Mouse (Mus musculus): ENCODE results near the gene Satb1.
A peak's percentile ranks its signal among the peaks of the same experiment; 100 is the strongest.

Gene Satb1

GRCm38 (mm10) chr17:51814301-51814700, 18.8 kb downstream of the Satb1 start:
- DNase-seq: no peak

GRCm38 (mm10) chr17:51813784-51814120, 19.3 kb downstream of the Satb1 start:
- DNase-seq: no peak

- peak; percentile 39 for DNase-seq
Observed at GRCm38 (mm10) chr17:51812942-51813783, 19.9 kb downstream of the Satb1 start.

DNA sequence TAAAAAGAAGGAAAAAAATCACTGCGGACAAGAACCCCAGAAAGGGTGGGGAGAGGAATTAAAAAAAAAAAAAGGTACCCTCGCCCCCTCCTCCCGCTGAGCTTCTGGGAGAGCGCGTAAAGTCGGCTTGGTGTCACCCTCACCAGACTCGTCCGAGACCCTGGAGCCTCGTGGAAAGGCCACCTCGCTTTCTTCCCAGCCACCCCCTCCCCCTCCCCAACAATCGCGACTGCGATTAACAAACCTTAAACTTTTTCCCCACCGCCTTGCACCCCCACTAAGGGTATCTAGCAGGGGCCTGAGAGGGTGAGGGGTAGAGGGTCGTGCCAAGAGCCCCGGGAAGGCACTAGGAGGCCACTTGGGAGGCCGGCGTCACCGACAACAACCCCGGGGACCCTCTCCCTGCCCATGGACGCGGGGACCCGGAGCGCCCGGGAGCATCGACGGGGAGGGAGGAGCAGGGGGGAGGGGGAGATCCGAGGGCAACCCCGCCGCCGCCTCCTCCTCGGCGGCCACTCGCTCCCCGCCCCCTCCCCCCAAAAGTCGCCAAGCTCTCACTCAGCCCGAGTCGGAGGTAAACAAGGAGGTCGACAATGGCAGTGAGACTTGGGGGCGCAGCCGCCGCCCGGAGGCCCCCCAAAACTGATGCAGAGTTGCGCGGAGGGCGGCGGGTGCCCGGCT, 20.7 kb downstream of the Satb1 start:
- DNase-seq: no peak

- no peak for DNase-seq
Observed at GRCm38 (mm10) chr17:51811911-51812260, 21.2 kb downstream of the Satb1 start.

- DNase-seq: peak; percentile 80
Observed at GRCm38 (mm10) chr17:51811086-51811868, 21.8 kb downstream of the Satb1 start.

DNA sequence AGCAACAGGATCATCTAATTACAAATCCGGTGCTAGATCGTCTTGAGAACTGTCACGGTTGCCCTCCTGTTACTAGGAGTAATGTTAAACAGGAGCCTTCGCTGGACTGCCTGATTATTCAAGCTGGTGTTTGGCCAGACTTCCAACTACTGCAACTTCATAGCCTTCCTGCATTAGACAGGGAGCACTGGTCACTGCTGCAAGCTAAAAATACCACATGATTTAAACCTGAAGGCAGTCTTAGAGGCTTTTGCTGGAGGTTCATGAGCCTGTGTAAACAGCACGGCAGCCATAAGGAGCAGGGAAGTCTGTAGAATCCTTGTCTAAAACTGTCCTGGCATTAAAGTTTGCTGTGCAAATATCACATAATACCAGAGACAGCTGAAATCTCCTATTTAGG, 25.7 kb downstream of the Satb1 start:
- no peak for DNase-seq

GRCm38 (mm10) chr17:51806124-51806960, 26.7 kb downstream of the Satb1 start:
- no peak for DNase-seq

GRCm38 (mm10) chr17:51800208-51800607, 32.9 kb downstream of the Satb1 start:
- DNase-seq: no peak

DNA sequence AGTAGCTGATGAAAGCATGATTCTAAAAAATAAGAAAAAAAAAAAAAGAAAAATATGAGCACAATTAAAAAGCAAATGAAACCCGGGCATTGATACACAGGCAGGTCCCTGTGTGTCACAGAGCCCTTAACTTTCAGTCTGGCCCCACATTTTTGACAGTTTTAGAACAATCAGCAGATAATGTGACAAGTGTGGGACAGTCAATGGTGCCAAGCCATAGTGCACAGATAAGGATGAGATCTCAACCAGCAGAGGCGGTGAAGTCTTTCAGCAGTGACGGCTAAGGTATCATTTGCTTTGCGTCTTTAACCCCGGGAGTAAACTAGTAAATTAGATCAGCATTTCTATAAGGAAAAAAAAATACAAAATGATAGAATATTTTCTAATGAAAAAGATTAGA, 36.6 kb downstream of the Satb1 start:
- DNase-seq: no peak

GRCm38 (mm10) chr17:51791226-51791625, 41.9 kb downstream of the Satb1 start:
- no peak for DNase-seq

GRCm38 (mm10) chr17:51790387-51791060, 42.6 kb downstream of the Satb1 start:
- DNase-seq: no peak

GRCm38 (mm10) chr17:51789777-51790176, 43.3 kb downstream of the Satb1 start:
- DNase-seq: no peak

DNA sequence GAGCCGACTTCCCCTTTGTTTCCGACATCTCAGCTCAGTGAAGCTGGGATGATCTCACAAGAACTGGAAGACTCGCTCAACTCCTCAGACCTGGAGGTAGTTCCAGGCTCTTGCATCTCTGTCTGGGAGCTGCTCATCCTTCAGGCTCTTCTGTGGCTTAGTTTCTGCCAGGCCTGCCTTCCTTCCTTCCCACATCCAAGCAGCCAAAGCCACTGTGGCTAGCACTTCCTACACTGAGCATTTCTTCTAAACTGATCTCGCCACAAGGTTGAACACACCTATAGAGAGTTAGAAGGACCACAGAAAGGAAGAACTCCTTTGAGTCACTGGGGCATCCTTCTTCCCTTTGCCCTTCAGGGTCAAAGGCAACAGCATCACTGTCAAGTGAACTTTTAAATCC, 44.0 kb downstream of the Satb1 start:
- DNase-seq: no peak

DNA sequence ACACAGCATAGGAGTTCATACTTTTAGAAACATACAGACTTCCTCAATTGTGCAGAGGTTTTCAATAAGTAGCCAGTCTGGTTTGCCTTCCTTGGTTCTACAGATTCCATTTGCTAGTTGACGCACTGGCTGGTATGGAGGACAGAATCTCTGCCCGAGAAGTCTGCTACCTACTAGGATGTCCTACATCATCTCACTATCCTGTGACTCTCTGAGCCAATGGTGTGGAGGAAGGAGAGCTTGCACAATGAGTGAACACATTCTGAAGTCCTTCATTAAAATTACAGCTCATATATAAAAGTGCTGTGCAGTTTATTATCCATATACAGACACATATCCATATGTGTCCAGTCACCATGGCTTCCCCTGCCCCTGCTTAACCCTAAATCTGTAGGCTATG, 45.1 kb downstream of the Satb1 start:
- no peak for DNase-seq

- no peak for DNase-seq
Observed at GRCm38 (mm10) chr17:51786050-51786449, 47.0 kb downstream of the Satb1 start.

DNA sequence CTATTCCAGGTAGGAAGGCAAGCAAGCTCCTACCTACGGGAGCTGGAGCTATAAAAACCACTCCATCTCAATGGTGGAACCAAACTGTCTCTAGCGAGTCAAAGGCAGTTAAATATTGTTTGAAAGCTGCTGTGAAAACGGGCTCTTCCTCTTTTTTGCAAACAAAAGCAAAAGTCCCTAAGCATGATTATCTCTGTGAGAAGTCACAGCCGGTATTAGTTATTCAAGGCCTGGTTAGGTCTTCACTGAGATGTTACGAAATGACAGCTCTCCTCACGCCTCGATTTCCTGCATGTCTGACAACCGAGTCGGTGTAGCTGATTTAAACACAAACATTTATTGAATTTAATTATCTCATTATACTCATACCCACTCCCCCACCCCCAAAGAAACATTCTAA, 48.2 kb downstream of the Satb1 start:
- no peak for DNase-seq

GRCm38 (mm10) chr17:51783591-51784279, 49.4 kb downstream of the Satb1 start:
- peak; percentile 37 for DNase-seq

- no peak for DNase-seq
Observed at GRCm38 (mm10) chr17:51780036-51780435, 53.1 kb downstream of the Satb1 start.

DNA sequence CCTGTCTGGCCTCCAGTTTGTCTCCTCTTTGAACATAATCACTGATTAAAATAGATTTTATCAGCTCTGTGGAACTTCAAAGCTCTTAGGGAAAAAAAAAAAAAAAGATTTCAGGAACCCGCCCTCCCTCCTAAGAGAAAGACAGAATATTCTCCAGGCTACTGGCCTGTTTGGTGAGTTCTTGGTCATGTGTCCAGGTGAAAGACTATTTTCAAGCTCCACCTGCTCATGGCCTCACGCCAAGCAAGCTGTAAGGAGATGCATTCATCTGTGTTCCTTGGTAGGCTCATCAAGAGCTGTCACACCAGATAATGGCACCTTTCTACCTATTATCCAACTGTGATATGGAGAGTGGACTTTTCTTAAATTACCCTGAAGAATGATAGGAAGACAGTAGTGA, 54.1 kb downstream of the Satb1 start:
- DNase-seq: no peak

DNA sequence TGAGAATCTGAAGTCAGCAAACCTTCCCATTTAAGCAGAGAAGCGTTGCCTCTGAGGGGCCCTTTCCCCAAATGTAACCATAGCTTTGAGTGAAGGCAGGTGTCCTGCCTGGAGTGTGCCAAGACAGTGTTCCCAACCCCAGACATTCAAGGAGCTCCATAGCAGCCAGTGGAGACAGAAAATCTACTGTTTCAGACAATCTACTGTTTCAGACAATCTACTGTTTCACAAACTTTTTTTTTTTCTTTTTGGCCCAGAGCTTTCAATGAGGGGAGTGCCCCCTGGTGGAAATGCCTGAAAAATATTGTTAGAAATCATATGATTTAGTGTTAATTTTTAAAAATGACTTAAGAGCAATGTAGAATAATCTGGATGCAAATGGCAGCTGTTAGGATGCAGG, 55.3 kb downstream of the Satb1 start:
- peak; percentile 37 for DNase-seq

All from lung, postnatal 36 days (tissue).